Mouse (Mus musculus) testis, adult 2 months (tissue): ENCODE data around the gene Actn4.

ENCODE experiments used
- CTCF ChIP-seq: fragments of 200-500 bp; IDR thresholded peaks from 2 replicates; pipeline ENCODE4 v1.5.1; 2012; ENCODE audit warnings: low read depth, mild to moderate bottlenecking, inconsistent platforms, low read length, moderate library complexity; ENCODE audit not compliant: control insufficient read depth, insufficient read depth, insufficient replicate concordance
- POLR2A ChIP-seq: fragments of 200-500 bp; IDR thresholded peaks from 2 replicates; pipeline ENCODE4 v1.6.1; 2012; ENCODE audit warnings: low read depth, mild to moderate bottlenecking, inconsistent platforms, low read length, moderate library complexity; ENCODE audit not compliant: control insufficient read depth

DNA sequence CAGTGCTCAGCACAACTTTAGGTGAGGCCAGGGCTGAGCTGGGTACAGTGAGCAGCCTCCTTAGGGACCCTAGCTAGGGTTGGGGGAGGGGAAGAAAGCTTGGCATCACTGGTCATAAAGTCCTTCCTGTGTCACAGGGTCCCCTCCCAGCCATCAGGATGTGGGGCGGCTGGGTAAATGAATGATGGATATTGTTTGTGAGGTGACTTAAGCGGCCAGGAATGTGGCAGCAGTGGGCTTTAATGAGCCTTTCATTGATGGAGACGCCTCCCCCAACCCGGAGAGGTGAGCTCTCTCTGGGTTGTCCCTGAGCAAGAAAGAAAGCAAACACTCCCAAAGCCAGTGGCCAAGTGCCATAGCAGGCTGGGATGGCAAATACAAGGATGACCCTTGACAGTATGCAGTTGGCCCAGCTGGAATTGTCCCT, 38.3 kb downstream of the Actn4 start:
- no peak for TF ChIP-seq POLR2A
- no peak for TF ChIP-seq CTCF
